Mouse (Mus musculus) megakaryocyte, embryonic 14.5 days (primary cell): ENCODE results near the gene Dupd1.

Experiments used
- FLI1 ChIP-seq: IDR thresholded peaks from 2 replicates; pipeline ENCODE4 v1.6.1; 2012; ENCODE audit warnings: low read length, inconsistent platforms, mixed read lengths
- GATA1 ChIP-seq: IDR thresholded peaks from 3 replicates; pipeline ENCODE4 v1.6.1; 2012; ENCODE audit warnings: mixed read lengths, low read length, inconsistent platforms, borderline replicate concordance

DNA sequence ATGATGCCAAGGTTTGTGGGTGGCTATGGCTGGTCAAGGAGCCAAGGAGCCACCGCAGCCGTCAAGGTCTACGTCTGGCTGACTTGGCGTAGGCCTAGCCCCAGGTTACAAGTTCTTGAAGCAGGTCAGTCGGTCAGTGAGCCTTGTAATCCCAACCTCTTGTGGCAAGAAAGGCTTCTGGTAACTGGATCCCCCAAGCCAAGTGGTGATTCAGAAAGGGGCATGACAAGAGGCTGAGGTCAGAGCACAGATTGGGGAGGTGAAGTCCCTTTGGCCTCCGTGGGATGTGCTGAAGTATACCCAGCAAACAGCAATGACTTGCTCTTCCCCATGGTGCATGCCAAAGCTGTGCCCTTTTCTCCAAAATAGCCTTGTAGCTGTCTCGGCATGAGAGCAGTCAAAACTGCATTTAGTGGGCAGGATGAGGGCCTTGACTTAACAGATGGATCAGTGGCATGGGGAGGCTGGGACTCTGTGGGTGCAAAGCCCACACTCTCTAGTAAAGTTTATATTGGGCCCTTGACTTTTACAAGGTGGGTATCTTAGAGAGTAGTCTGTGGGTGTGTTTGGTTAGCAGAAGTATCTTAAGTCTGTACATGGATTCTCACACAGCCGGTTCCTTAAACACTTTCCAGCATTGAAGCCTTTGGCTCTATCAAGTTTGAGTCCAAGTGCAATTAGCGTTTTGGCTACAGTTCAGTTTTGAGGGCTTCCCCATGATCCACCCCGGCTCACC is 28.8 kb downstream of the Dupd1 start:
- no peak for TF ChIP-seq FLI1
- no peak for TF ChIP-seq GATA1
